Mouse (Mus musculus): ENCODE measurements around the gene Ntm. TPM values are rescaled to one million over a fixed set of nuclear protein-coding genes. Genes with fewer than 3 reads are reported as not detected.

Gene Ntm
- polyA plus RNA-seq, 1 experiment from 2014 or later = 11.5 TPM

DNA sequence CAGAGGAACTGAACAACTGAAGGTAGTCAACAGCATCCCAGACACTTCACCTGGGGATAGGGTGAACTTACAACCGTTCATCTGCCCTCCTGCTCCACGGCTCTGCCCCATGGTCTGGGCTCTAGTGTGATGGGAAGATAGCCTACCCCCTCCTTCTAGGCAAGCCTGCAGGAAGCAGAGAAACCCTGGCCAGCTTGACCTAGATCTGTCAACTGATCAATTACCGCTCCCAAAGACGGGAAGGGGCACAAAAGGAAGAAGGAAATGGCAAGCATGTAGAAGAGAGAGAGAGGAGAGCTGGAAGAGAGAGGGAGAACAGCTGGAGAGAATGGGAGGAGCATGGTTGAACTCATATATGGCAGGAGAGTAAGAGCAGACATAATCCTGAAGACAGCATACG is 6.0 kb downstream of the Ntm start:
- 73% methylated on average over 5 of the region's 5 CpGs for WGBS
- DNase-seq (ENCODE audit: low spot score) = no peak
- no peak overlapping the region for H3K4me2 ChIP-seq (ENCODE audit: low read depth, low read length)

DNA sequence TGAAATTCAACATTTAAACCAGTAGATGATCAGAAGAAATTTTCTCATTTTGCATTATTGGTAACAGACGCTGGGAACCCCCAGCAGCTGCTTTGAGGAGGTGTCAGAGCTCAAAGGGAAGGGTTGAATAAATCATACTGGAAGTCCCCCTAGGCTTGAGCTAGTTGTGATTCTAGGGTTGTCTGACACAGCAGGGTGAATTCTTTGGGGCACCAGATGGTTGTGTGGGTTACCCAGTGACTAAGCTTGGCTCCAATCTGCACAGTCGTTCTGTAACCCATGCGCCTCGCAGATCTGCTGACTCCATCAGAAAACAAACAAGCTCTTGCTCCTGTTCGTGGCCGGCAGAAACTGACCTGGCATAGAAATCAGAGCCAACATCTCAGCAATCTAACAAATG is 8.9 kb downstream of the Ntm start:
- Histone ChIP-seq H3K9ac (replicated peaks; ENCODE audit: low read length) (no peak overlapping the region), H3K27ac (replicated peaks; ENCODE audit: low read depth, low read length) (no peak overlapping the region), H3K9me3 (replicated peaks; ENCODE audit: control insufficient read depth, low read length) (no peaks in the 10 kb centered on the region), H3K4me2 (ENCODE audit: low read depth, low read length) (no peak overlapping the region), H3K27me3 (ENCODE audit: control insufficient read depth, insufficient read depth, low read length) (no peaks in the 10 kb centered on the region), H3K4me3 (ENCODE audit: low read depth, low read length) (no peak overlapping the region), H3K36me3 (replicated peaks; ENCODE audit: control insufficient read depth, insufficient read depth, low read depth, low read length) (no peaks in the 10 kb centered on the region), H3K4me1 (ENCODE audit: control insufficient read depth, insufficient read depth, low read length) (no peaks in the 10 kb centered on the region)
- 74% methylated on average over 6 of the region's 6 CpGs for WGBS
- DNase-seq (ENCODE audit: low spot score) (no peak), ATAC-seq (replicated peaks; ENCODE audit: insufficient number of reproducible peaks, low FRiP score, low TSS enrichment, low read depth) (no peak)

More for the DNA sequence above, 6.0 kb downstream of the Ntm start:
- no peak for ATAC-seq (replicated peaks; ENCODE audit: insufficient number of reproducible peaks, low FRiP score, low TSS enrichment, low read depth)
- Histone ChIP-seq H3K27ac (replicated peaks; ENCODE audit: low read depth, low read length) (no peak overlapping the region), H3K27me3 (ENCODE audit: control insufficient read depth, insufficient read depth, low read length) (peaks cover 5% of the 10 kb centered on the region), H3K9me3 (replicated peaks; ENCODE audit: control insufficient read depth, low read length) (no peaks in the 10 kb centered on the region), H3K36me3 (replicated peaks; ENCODE audit: control insufficient read depth, insufficient read depth, low read depth, low read length) (no peaks in the 10 kb centered on the region), H3K4me1 (ENCODE audit: control insufficient read depth, insufficient read depth, low read length) (no peaks in the 10 kb centered on the region), H3K9ac (replicated peaks; ENCODE audit: low read length) (no peak overlapping the region), H3K4me3 (ENCODE audit: low read depth, low read length) (no peak overlapping the region)

DNA sequence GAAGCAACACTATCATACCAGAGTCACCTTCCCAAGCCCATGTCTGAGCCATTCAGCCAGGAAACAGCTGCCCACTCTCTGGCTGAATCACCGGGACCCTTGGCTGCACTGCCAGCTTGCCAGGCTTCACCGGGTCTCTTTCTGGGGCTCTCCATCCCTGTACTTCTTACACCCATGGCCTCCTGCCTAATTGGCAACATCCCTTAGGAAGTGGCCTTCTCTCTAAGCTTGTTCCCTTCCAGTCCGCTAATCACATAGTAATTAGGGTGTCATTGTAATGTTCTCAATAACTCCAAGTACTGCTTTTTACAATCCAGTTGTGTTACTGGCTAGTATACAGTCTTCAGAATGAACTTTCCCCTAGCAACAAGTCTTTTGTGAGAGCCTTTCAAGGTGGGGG is 13.9 kb downstream of the Ntm start:
- Histone ChIP-seq H3K36me3 (replicated peaks; ENCODE audit: control insufficient read depth, insufficient read depth, low read depth, low read length) (no peaks in the 10 kb centered on the region), H3K4me3 (ENCODE audit: low read depth, low read length) (no peak overlapping the region), H3K27ac (replicated peaks; ENCODE audit: low read depth, low read length) (no peak overlapping the region), H3K4me2 (ENCODE audit: low read depth, low read length) (no peak overlapping the region), H3K9me3 (replicated peaks; ENCODE audit: control insufficient read depth, low read length) (no peaks in the 10 kb centered on the region), H3K9ac (replicated peaks; ENCODE audit: low read length) (no peak overlapping the region), H3K4me1 (ENCODE audit: control insufficient read depth, insufficient read depth, low read length) (no peaks in the 10 kb centered on the region), H3K27me3 (ENCODE audit: control insufficient read depth, insufficient read depth, low read length) (no peaks in the 10 kb centered on the region)
- ATAC-seq (replicated peaks; ENCODE audit: insufficient number of reproducible peaks, low FRiP score, low TSS enrichment, low read depth) (no peak), DNase-seq (ENCODE audit: low spot score) (no peak)
- 77% methylated on average over 3 of the region's 3 CpGs for WGBS

DNA sequence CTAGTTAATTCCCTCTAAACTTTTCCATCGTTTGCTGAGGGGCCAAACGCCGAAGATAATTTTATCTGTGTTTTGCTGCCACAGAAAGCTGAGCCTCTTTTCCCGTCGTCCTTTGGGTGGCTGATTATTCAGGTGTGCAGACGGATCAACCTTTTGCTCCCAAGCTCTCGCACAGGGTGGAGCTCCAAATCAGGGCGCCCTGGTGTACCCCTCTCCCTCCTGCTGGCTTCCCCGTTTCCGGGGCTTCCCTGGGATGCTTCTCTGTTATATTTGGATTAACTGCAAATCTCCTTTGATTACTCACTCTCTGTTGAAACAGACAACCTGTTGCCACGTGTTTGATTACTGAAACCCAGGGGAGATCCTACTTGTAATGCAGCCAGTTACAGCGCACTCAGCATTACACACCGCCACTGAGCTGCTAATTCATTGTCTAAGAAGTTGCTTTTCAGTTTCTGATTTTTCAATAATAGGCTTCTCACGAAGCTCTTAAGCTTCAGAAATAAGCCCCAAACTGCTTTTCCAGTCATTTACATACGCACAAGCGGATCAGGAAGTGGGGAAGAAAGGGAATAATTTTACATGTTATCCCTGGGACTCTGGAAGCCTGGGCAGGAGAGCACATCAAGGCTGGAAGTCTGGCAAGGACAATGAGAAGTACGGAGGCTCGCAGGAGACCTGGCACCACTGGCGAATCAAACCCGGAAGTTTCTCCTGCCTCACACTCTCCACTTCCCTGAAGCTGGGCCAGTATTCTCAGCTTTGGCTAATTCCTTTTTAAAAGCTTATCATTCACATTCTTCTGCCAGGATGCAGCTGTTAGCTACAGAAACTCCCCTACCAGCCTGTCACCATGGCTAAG is 19.5 kb downstream of the Ntm start:
- 16% methylated on average over 20 of the region's 20 CpGs for WGBS
- H3K9ac ChIP-seq (replicated peaks; ENCODE audit: low read length) = 0 out of 2 replicates have a peak overlapping the region, but pooled peaks have one; percentile 23

DNA sequence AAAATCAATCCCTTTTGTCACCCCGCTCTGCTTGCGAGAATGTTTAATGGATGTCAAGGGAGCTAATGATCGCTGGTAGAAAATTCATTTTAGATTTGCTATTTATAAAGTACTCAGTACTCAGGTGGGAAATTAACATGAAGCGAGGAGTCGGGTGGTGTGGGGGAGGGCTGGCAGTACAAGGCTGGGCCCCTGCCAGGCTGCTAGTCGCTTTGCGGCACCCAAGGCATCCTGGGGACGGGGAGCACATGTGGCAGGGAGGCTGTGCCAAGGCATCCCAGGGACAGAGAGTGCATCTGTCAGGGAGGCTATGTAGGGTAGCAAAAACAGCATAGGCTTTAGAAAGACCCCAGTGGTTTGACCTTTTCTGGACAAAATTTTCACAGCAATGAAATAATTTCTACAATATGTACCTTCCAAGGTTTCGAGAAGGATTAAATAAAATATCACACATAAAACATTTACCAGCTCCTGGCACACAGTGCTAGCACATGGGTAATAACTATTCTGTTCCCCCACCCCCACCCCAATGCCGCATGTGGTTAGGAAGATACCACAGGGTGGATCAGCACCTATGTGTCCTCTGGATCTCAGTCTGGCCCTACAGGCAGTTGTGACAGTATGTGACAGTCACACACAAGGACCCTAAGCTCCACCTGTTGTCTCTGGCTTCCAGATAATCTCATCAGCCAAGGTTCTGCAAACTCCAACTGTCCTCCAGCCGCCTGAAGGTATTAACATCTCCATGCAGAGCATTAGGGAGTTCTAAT is 20.6 kb downstream of the Ntm start:
- 64% methylated on average over 11 of the region's 11 CpGs for WGBS
- ATAC-seq (replicated peaks; ENCODE audit: insufficient number of reproducible peaks, low FRiP score, low TSS enrichment, low read depth) = no peak; the same call in 1 of the 2 replicates
- Histone ChIP-seq H3K4me3 (ENCODE audit: low read depth, low read length) (no peak overlapping the region), H3K4me1 (ENCODE audit: control insufficient read depth, insufficient read depth, low read length) (no peaks in the 10 kb centered on the region), H3K9me3 (replicated peaks; ENCODE audit: control insufficient read depth, low read length) (no peaks in the 10 kb centered on the region), H3K9ac (replicated peaks; ENCODE audit: low read length) (no peak overlapping the region), H3K4me2 (ENCODE audit: low read depth, low read length) (no peak overlapping the region), H3K27me3 (ENCODE audit: control insufficient read depth, insufficient read depth, low read length) (no peaks in the 10 kb centered on the region), H3K27ac (replicated peaks; ENCODE audit: low read depth, low read length) (no peak overlapping the region), H3K36me3 (replicated peaks; ENCODE audit: control insufficient read depth, insufficient read depth, low read depth, low read length) (no peaks in the 10 kb centered on the region)
- no peak for DNase-seq (ENCODE audit: low spot score)

More for the DNA sequence above, 19.5 kb downstream of the Ntm start:
- peak; percentile 25 for DNase-seq (ENCODE audit: low spot score)
- peak overlapping the region; percentile 21; the same call in 1 of the 2 replicates for H3K4me2 ChIP-seq (ENCODE audit: low read depth, low read length)
- H3K27ac ChIP-seq (replicated peaks; ENCODE audit: low read depth, low read length) = no peak overlapping the region
- no peaks in the 10 kb centered on the region for H3K9me3 ChIP-seq (replicated peaks; ENCODE audit: control insufficient read depth, low read length)
- no peaks in the 10 kb centered on the region for H3K27me3 ChIP-seq (ENCODE audit: control insufficient read depth, insufficient read depth, low read length)
- ATAC-seq (replicated peaks; ENCODE audit: insufficient number of reproducible peaks, low FRiP score, low TSS enrichment, low read depth) = no peak
- H3K4me1 ChIP-seq (ENCODE audit: control insufficient read depth, insufficient read depth, low read length) = no peaks in the 10 kb centered on the region
- no peak overlapping the region for H3K4me3 ChIP-seq (ENCODE audit: low read depth, low read length)
- no peaks in the 10 kb centered on the region for H3K36me3 ChIP-seq (replicated peaks; ENCODE audit: control insufficient read depth, insufficient read depth, low read depth, low read length)

DNA sequence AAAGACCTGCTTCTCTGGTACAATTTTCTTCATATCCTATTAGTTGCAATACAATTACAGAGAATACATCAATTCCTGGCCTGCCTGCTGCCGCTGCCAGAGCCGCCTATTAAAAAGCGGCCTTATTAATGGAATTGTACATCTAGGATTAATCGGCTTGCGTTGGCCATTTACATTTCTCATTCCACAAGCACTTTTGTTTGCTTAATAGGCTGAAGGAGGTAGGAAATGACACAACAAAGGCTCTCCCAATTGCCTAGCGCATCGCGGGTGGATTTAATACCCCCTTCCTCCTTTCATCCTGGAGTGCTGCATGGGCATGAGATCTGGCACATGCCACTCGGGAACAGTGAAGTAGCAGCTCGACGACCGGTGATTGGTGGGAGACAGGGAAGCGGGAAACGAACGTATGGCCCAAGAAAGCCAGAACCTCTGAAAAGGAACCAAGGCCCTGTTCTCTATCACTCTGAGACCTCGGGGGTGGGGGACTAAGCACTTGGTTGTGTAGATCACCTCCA is 23.4 kb downstream of the Ntm start:
- DNase-seq (ENCODE audit: low spot score) = no peak
- ATAC-seq (replicated peaks; ENCODE audit: insufficient number of reproducible peaks, low FRiP score, low TSS enrichment, low read depth) = no peak
- Histone ChIP-seq H3K4me3 (ENCODE audit: low read depth, low read length) (no peak overlapping the region), H3K36me3 (replicated peaks; ENCODE audit: control insufficient read depth, insufficient read depth, low read depth, low read length) (no peaks in the 10 kb centered on the region), H3K4me1 (ENCODE audit: control insufficient read depth, insufficient read depth, low read length) (no peaks in the 10 kb centered on the region), H3K27me3 (ENCODE audit: control insufficient read depth, insufficient read depth, low read length) (no peaks in the 10 kb centered on the region), H3K9me3 (replicated peaks; ENCODE audit: control insufficient read depth, low read length) (no peaks in the 10 kb centered on the region), H3K9ac (replicated peaks; ENCODE audit: low read length) (no peak overlapping the region), H3K27ac (replicated peaks; ENCODE audit: low read depth, low read length) (no peak overlapping the region), H3K4me2 (ENCODE audit: low read depth, low read length) (no peak overlapping the region)
- WGBS = 88% methylated on average over 16 of the region's 16 CpGs

DNA sequence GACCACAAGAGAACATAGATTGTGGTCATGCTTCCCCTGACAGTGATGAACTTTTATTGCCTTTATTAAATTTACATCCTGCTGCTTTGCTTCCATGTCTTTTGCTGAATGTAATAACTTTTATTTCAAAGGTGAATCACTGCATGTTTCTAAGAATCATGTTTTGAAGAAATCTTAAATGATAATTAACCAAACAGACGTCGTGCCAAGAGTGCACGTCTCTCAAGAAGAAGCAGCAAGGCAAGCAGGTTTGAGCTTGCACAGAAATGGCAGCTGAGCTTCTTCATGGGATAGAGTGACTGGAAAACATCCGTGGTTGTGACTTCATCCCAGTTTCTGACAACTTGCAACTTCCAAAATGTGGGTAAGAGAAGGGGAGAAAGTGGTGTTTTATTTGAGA is 34.1 kb downstream of the Ntm start:
- Histone ChIP-seq H3K4me2 (ENCODE audit: low read depth, low read length) (no peak overlapping the region), H3K9ac (replicated peaks; ENCODE audit: low read length) (no peak overlapping the region), H3K27ac (replicated peaks; ENCODE audit: low read depth, low read length) (no peak overlapping the region), H3K36me3 (replicated peaks; ENCODE audit: control insufficient read depth, insufficient read depth, low read depth, low read length) (no peaks in the 10 kb centered on the region), H3K9me3 (replicated peaks; ENCODE audit: control insufficient read depth, low read length) (no peaks in the 10 kb centered on the region), H3K4me3 (ENCODE audit: low read depth, low read length) (no peak overlapping the region), H3K27me3 (ENCODE audit: control insufficient read depth, insufficient read depth, low read length) (no peaks in the 10 kb centered on the region), H3K4me1 (ENCODE audit: control insufficient read depth, insufficient read depth, low read length) (no peaks in the 10 kb centered on the region)
- ATAC-seq (replicated peaks; ENCODE audit: insufficient number of reproducible peaks, low FRiP score, low TSS enrichment, low read depth) (no peak), DNase-seq (ENCODE audit: low spot score) (no peak)
- WGBS = 87% methylated on average over 4 of the region's 4 CpGs

DNA sequence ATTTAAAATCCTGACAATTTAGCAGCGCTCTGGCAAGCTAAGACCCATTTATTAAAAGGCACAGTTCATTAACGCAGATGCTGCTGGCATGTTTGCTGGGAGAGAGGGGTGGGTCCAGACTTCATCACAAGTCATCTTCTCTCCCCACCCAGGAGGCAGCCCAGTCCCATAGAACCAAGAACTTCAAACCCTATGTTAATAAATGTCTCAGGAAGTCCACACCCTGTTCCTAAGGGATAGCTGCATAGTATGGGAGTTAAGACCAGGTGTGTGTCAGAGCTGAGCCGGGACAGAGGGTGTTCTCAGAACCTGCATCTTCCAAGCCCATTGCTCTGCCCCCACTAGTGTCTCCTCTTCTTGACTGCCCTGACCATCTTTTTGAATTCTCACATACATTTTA is 37.6 kb downstream of the Ntm start:
- Histone ChIP-seq H3K27me3 (ENCODE audit: control insufficient read depth, insufficient read depth, low read length) (no peaks in the 10 kb centered on the region), H3K9ac (replicated peaks; ENCODE audit: low read length) (no peak overlapping the region), H3K27ac (replicated peaks; ENCODE audit: low read depth, low read length) (no peak overlapping the region), H3K4me3 (ENCODE audit: low read depth, low read length) (no peak overlapping the region), H3K36me3 (replicated peaks; ENCODE audit: control insufficient read depth, insufficient read depth, low read depth, low read length) (no peaks in the 10 kb centered on the region), H3K9me3 (replicated peaks; ENCODE audit: control insufficient read depth, low read length) (no peaks in the 10 kb centered on the region), H3K4me1 (ENCODE audit: control insufficient read depth, insufficient read depth, low read length) (no peaks in the 10 kb centered on the region; the same call in 1 of the 2 replicates), H3K4me2 (ENCODE audit: low read depth, low read length) (no peak overlapping the region)
- WGBS = 82% methylated on average over 3 of the region's 3 CpGs
- no peak for DNase-seq (ENCODE audit: low spot score)
- no peak for ATAC-seq (replicated peaks; ENCODE audit: insufficient number of reproducible peaks, low FRiP score, low TSS enrichment, low read depth)
